In the genomic region with DNA sequence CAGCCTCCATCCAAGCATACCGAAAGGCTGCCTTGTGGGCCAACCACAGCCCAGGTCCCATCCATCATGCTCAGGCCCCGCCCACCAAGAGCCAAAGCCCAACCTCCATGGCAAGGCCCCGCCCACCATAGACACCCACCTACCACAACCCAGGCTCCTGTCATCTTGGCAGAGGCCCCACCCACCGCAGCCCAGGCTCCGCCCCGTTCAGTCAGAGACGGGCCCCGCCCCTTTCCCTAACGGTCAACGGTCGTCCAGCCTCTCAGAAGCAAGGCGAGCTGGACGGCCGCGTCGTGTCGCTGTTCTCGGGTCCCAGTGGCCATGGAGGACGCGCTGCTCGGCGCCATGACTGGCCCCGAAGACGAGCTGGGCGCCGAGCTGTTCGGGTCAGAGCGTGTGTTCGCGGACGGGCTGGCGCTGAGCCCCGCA, we compare ENCODE assay signal across 8 mouse cellular contexts. TPM values are rescaled to one million over a fixed set of nuclear protein-coding genes. Genes with fewer than 3 reads are reported as not detected.
DNase-seq lines count a peak whose midpoint lies in the region; ATAC-seq and TF ChIP-seq lines count a peak whose summit lies in the region.

Gene Tesmin, plus strand, starts transcription at position 229 of the 429 bp plus-strand sequence.

- no peak for TF ChIP-seq EP300 in liver, postnatal 0 days (IDR thresholded peaks at IDR 0.05; ENCODE audit: low read depth)

- peak within 1 kb of the TSS; percentile 60 for H3K9ac ChIP-seq in forebrain, embryonic 16.5 days (replicated peaks; ENCODE audit: low read depth, low read length)
- peak within 1 kb of the TSS; percentile 59 for H3K9ac ChIP-seq in liver, postnatal 0 days (replicated peaks)
- H3K9ac ChIP-seq in neural tube, embryonic 14.5 days (replicated peaks; ENCODE audit: low read depth, low read length): peak within 1 kb of the TSS; percentile 54

- H3K9me3 ChIP-seq in G1E (replicated peaks): peaks cover 13% of the 10 kb centered on the region
- no peaks in the 10 kb centered on the region for H3K9me3 ChIP-seq in forebrain, embryonic 16.5 days (ENCODE audit: control insufficient read depth, low read length)
- H3K9me3 ChIP-seq in liver, postnatal 0 days (ENCODE audit: low read length): peaks cover 4% of the 10 kb centered on the region
- no peaks in the 10 kb centered on the region for H3K9me3 ChIP-seq in neural tube, embryonic 14.5 days (ENCODE audit: control insufficient read depth, low read length)

- TF ChIP-seq CTCF in G1E (IDR thresholded peaks at IDR 0.05; ENCODE audit: low read depth, low read length): no peak
- 0 out of 2 replicates have a peak, but pooled peaks have one; percentile 5 for TF ChIP-seq CTCF in cerebellum, adult 2 months (IDR thresholded peaks at IDR 0.05; ENCODE audit: borderline replicate concordance, insufficient read depth, low read depth, low read length)
- peak; percentile 67 for TF ChIP-seq CTCF in liver, postnatal 0 days (IDR thresholded peaks at IDR 0.05; ENCODE audit: low read depth)
- no peak for TF ChIP-seq CTCF in testis, adult 2 months (IDR thresholded peaks at IDR 0.05; ENCODE audit: control insufficient read depth, insufficient read depth, insufficient replicate concordance, low read depth, low read length)

- intact Hi-C loops in heart, postnatal 25 days (cut with DNase I): loop anchor here (1.0 to 5.0 kb wide), 2 partner anchors 62 to 199 kb away; no protein-coding TSS in a partner anchor

- peaks cover 28% of the 10 kb centered on the region for H3K36me3 ChIP-seq in G1E (replicated peaks)
- no peaks in the 10 kb centered on the region for H3K36me3 ChIP-seq in forebrain, embryonic 16.5 days (ENCODE audit: control insufficient read depth, insufficient read depth)
- peaks cover 24% of the 10 kb centered on the region for H3K36me3 ChIP-seq in liver, postnatal 0 days (replicated peaks; ENCODE audit: insufficient read depth, low read length)
- no peaks in the 10 kb centered on the region for H3K36me3 ChIP-seq in neural tube, embryonic 14.5 days (ENCODE audit: control insufficient read depth, insufficient read depth, low read length)
- peaks cover 1% of the 10 kb centered on the region; the same call in 1 of the 2 replicates for H3K36me3 ChIP-seq in testis, adult 2 months (ENCODE audit: control insufficient read depth, insufficient read depth, low read length)

- peak; percentile 62 for ATAC-seq in G1E (ENCODE audit: extremely low read depth, insufficient number of reproducible peaks, low FRiP score, poor library complexity, severe bottlenecking)
- peak; percentile 85 for ATAC-seq in forebrain, embryonic 16.5 days
- peak; percentile 87 for ATAC-seq in liver, postnatal 0 days
- peak; percentile 86 for ATAC-seq in neural tube, embryonic 14.5 days (ENCODE audit: low read depth)

- peaks cover 11% of the 10 kb centered on the region; the same call in 1 of the 2 replicates for H3K27me3 ChIP-seq in G1E (ENCODE audit: insufficient read depth, low read length)
- H3K27me3 ChIP-seq in cerebellum, adult 2 months (ENCODE audit: control insufficient read depth, insufficient read depth, low read length): no peaks in the 10 kb centered on the region
- no peaks in the 10 kb centered on the region for H3K27me3 ChIP-seq in forebrain, embryonic 16.5 days (replicated peaks; ENCODE audit: control insufficient read depth, insufficient read depth, low read length)
- H3K27me3 ChIP-seq in liver, postnatal 0 days (ENCODE audit: insufficient read depth, low read length): no peaks in the 10 kb centered on the region
- no peaks in the 10 kb centered on the region for H3K27me3 ChIP-seq in neural tube, embryonic 14.5 days (ENCODE audit: control insufficient read depth, insufficient read depth, low read length)
- H3K27me3 ChIP-seq in testis, adult 2 months (ENCODE audit: control insufficient read depth, insufficient read depth, low read length): no peaks in the 10 kb centered on the region

- H3K4me3 ChIP-seq in G1E (ENCODE audit: low read depth, low read length): peak within 1 kb of the TSS; percentile 69
- H3K4me3 ChIP-seq in cerebellum, adult 2 months (replicated peaks; ENCODE audit: insufficient read depth, low read depth, low read length): peak within 1 kb of the TSS; percentile 16
- peak within 1 kb of the TSS; percentile 48 for H3K4me3 ChIP-seq in forebrain, embryonic 16.5 days (replicated peaks; ENCODE audit: low read length)
- H3K4me3 ChIP-seq in liver, postnatal 0 days (ENCODE audit: low read depth, low read length): peak within 1 kb of the TSS; percentile 48
- peak within 1 kb of the TSS; percentile 44 for H3K4me3 ChIP-seq in neural tube, embryonic 14.5 days (ENCODE audit: low read depth, low read length)
- peak within 1 kb of the TSS; percentile 89 for H3K4me3 ChIP-seq in testis, adult 2 months (ENCODE audit: control insufficient read depth, low read depth, low read length)

- WGBS in cerebellum, adult 2 months: 1% methylated on average over 33 of the region's 33 CpGs
- 1% methylated on average over 32 of the region's 33 CpGs for WGBS in forebrain, embryonic 16.5 days
- WGBS in liver, postnatal 0 days (ENCODE audit: insufficient replicate concordance): 2% methylated on average over 28 of the region's 33 CpGs
- WGBS in neural tube, embryonic 14.5 days: 4% methylated on average over 31 of the region's 33 CpGs

- peak; percentile 64 for DNase-seq in G1E (ENCODE audit: low spot score)
- DNase-seq in cerebellum, adult 2 months: peak; percentile 38 to 39
- peak; percentile 77 for DNase-seq in heart, postnatal 25 days (ENCODE audit: low spot score)
- DNase-seq in layer of hippocampus, adult 18-20 months (ENCODE audit: low spot score in 2 of 2): peak; percentile 52 to 70
- peak; percentile 95 for DNase-seq in liver, postnatal 0 days

- H3K27ac ChIP-seq in cerebellum, adult 2 months (ENCODE audit: insufficient read depth, low read length): no peak within 1 kb of the TSS
- no peak within 1 kb of the TSS; the same call in 1 of the 2 replicates for H3K27ac ChIP-seq in forebrain, embryonic 16.5 days (ENCODE audit: low read length)
- H3K27ac ChIP-seq in liver, postnatal 0 days (ENCODE audit: low read depth): peak within 1 kb of the TSS; percentile 85
- peak within 1 kb of the TSS; percentile 23; the same call in 1 of the 2 replicates for H3K27ac ChIP-seq in neural tube, embryonic 14.5 days (ENCODE audit: low read depth, low read length)
- peak within 1 kb of the TSS; percentile 97 for H3K27ac ChIP-seq in testis, adult 2 months (ENCODE audit: control insufficient read depth, insufficient read depth, low read depth, low read length)

- no peak for TF ChIP-seq POLR2A in cerebellum, adult 2 months (IDR thresholded peaks at IDR 0.05; ENCODE audit: borderline replicate concordance, insufficient read depth, low read length)
- peak; percentile 95 for TF ChIP-seq POLR2A in testis, adult 2 months (IDR thresholded peaks at IDR 0.05; ENCODE audit: control insufficient read depth, low read depth, low read length)

- peaks cover 14% of the 10 kb centered on the region for H3K4me1 ChIP-seq in G1E (ENCODE audit: insufficient read depth, low read depth, low read length)
- no peaks in the 10 kb centered on the region for H3K4me1 ChIP-seq in cerebellum, adult 2 months (ENCODE audit: control insufficient read depth, insufficient read depth, low read length)
- H3K4me1 ChIP-seq in forebrain, embryonic 16.5 days (replicated peaks; ENCODE audit: control insufficient read depth, insufficient read depth, low read length): peaks cover 8% of the 10 kb centered on the region; the same call in 1 of the 2 replicates
- peaks cover 8% of the 10 kb centered on the region; the same call in 1 of the 2 replicates for H3K4me1 ChIP-seq in liver, postnatal 0 days (ENCODE audit: insufficient read depth)
- no peaks in the 10 kb centered on the region for H3K4me1 ChIP-seq in neural tube, embryonic 14.5 days (ENCODE audit: control insufficient read depth, insufficient read depth, low read length)
- H3K4me1 ChIP-seq in testis, adult 2 months (ENCODE audit: control insufficient read depth, insufficient read depth, low read length): peaks cover 5% of the 10 kb centered on the region

- peak within 1 kb of the TSS; percentile 68 for H3K4me2 ChIP-seq in forebrain, embryonic 16.5 days (ENCODE audit: low read length)
- peak within 1 kb of the TSS; percentile 86 for H3K4me2 ChIP-seq in liver, postnatal 0 days (ENCODE audit: low read depth, low read length)
- H3K4me2 ChIP-seq in neural tube, embryonic 14.5 days (ENCODE audit: low read depth, low read length): peak within 1 kb of the TSS; percentile 78

RNA-seq across cellular contexts. Expression of gene Tesmin, which starts in this region (rescaled TPM):
- total RNA-seq in G1E (2014; fragmentation: Nextera tagmentation) (not detected in 2 replicates), G1E (2017) (0.33 and 0.52 TPM in 2 replicates)
- polyA plus RNA-seq in G1E (2012): 0.17 and 0.25 TPM in 2 replicates
- 0.13 and 0.15 TPM in 2 replicates for polyA plus RNA-seq in cerebellum, adult 2 months (2012; rRNA removed)
- polyA plus RNA-seq in forebrain, embryonic 16.5 days (2015; fragmentation: Nextera tagmentation; extraction: Ambion mirVana): 0.24 and 0.32 TPM in 2 replicates
- 1 to 10 TPM; 3.9 to 4.2 TPM for total RNA-seq in heart, postnatal 25 days (2021)
- total RNA-seq in layer of hippocampus, adult 18-20 months (2021): under 1 TPM; 0.12 to 0.48 TPM
- 0.80 and 0.91 TPM in 2 replicates for polyA plus RNA-seq in liver, postnatal 0 days (2015; fragmentation: Nextera tagmentation; extraction: Ambion mirVana)
- 0.12 and 0.30 TPM in 2 replicates for polyA plus RNA-seq in neural tube, embryonic 14.5 days (2014; fragmentation: Nextera tagmentation; extraction: Ambion mirVana)
- polyA plus RNA-seq in testis, adult 2 months (2012; rRNA removed): 134 and 150 TPM in 2 replicates

Comparison
In these comparisons a context has a peak if more than half of its experiments do, and no peak if none do; other contexts are left out.
1. RNA of gene Tesmin (polyA plus RNA-seq): 134 to 150 TPM in testis, adult 2 months; 0.80 to 0.91 TPM in liver, postnatal 0 days, 0.24 to 0.32 TPM in forebrain, embryonic 16.5 days, 0.17 to 0.25 TPM in G1E, 0.13 to 0.15 TPM in cerebellum, adult 2 months and 0.12 to 0.30 TPM in neural tube, embryonic 14.5 days; every median in the first group is over 10 times any median in the second.
2. Peak in DNase-seq, ATAC-seq and H3K4me3 ChIP-seq in G1E; RNA of the gene not detected or under 1 TPM.
3. Peak in DNase-seq and H3K4me3 ChIP-seq in cerebellum, adult 2 months; RNA of the gene not detected or under 1 TPM.
4. Peak in ATAC-seq, H3K4me3 ChIP-seq, H3K9ac ChIP-seq and H3K4me2 ChIP-seq in forebrain, embryonic 16.5 days; RNA of the gene not detected or under 1 TPM.
5. Peak in DNase-seq in layer of hippocampus, adult 18-20 months; RNA of the gene not detected or under 1 TPM.
6. Peak in DNase-seq, ATAC-seq, H3K4me3 ChIP-seq, H3K27ac ChIP-seq, H3K9ac ChIP-seq and H3K4me2 ChIP-seq in liver, postnatal 0 days; RNA of the gene not detected or under 1 TPM.
7. Peak in ATAC-seq, H3K4me3 ChIP-seq, H3K27ac ChIP-seq, H3K9ac ChIP-seq and H3K4me2 ChIP-seq in neural tube, embryonic 14.5 days; RNA of the gene not detected or under 1 TPM.
8. DNase-seq: peak in every context shown above with its lines; median percentile 95 in liver, postnatal 0 days; 77 in heart, postnatal 25 days; 64 in G1E; 61 in layer of hippocampus, adult 18-20 months; 38 in cerebellum, adult 2 months.
9. H3K4me3 ChIP-seq: peak in every context shown above with its lines; median percentile 89 in testis, adult 2 months; 69 in G1E; 48 in forebrain, embryonic 16.5 days; 48 in liver, postnatal 0 days; 44 in neural tube, embryonic 14.5 days; 16 in cerebellum, adult 2 months.
10. CTCF ChIP-seq: peak in cerebellum, adult 2 months (single experiment) and liver, postnatal 0 days (single experiment); none in G1E (single experiment) and testis, adult 2 months (single experiment).
11. Peak in every context shown above with its lines, with median percentiles within 50 percentile points of each other: ATAC-seq, H3K4me2 ChIP-seq and H3K9ac ChIP-seq.